Mouse (Mus musculus) embryonic facial prominence, embryonic 12.5 days (tissue): Measurements from ENCODE around the gene Phactr4. TPM values are rescaled to one million over a fixed set of nuclear protein-coding genes. Genes with fewer than 3 reads are reported as not detected.
A peak's percentile ranks its signal among the peaks of the same experiment; 100 is the strongest.

Experiments
- ATAC-seq: fragments of 200-750 bp; cut with Nextera tagmentation; 2 replicates; pipeline ENCODE4 v1.8.0; 2017; ENCODE audit not compliant: insufficient number of reproducible peaks, insufficient read depth, low FRiP score, low TSS enrichment
- H3K27ac ChIP-seq: fragments of 300-500 bp; sonication (generic); 2 replicates; pipeline ENCODE4 v1.5.1; 2016; ENCODE audit warnings: mild to moderate bottlenecking
- H3K27me3 ChIP-seq: fragments of 300-500 bp; sonication (generic); 2 replicates; pipeline ENCODE4 v1.6.1; 2016; ENCODE audit warnings: mild to moderate bottlenecking, moderate library complexity
- H3K36me3 ChIP-seq: fragments of 300-500 bp; sonication (generic); 2 replicates; pipeline ENCODE4 v1.6.1; 2016; ENCODE audit warnings: mild to moderate bottlenecking
- H3K4me1 ChIP-seq: fragments of 300-500 bp; sonication (generic); 2 replicates; pipeline ENCODE4 v1.6.1; 2016
- H3K4me2 ChIP-seq: fragments of 300-500 bp; sonication (generic); replicated peaks from 2 replicates; pipeline ENCODE4 v1.6.1; 2016; ENCODE audit warnings: mild to moderate bottlenecking, moderate library complexity
- H3K4me3 ChIP-seq: fragments of 300-500 bp; sonication (generic); 2 replicates; pipeline ENCODE4 v1.5.1; 2016; ENCODE audit warnings: mild to moderate bottlenecking
- H3K9ac ChIP-seq: fragments of 300-500 bp; sonication (generic); 2 replicates; pipeline ENCODE4 v1.6.1; 2016; ENCODE audit warnings: mild to moderate bottlenecking, moderate library complexity
- H3K9me3 ChIP-seq: fragments of 300-500 bp; sonication (generic); 2 replicates; pipeline ENCODE4 v1.6.1; 2016; ENCODE audit warnings: mild to moderate bottlenecking, moderate library complexity
- WGBS: fragments of 180-500 bp; shearing (Covaris S2); methylation state at CpG from one replicate; pipeline ENCODE4 v1.1.7; 2016; 5-methylcytosine and 5-hydroxymethylcytosine counted together
- microRNA-seq: library from miRNA; unstranded; fragments of <30 nt; microRNA quantifications from one replicate; pipeline ENCODE4, GENCODE M21; 2017
- polyA plus RNA-seq: library from polyadenylated mRNA; unstranded; fragments of >200 nt; fragmentation: Nextera tagmentation; extraction: Ambion mirVana; gene quantifications from 2 replicates; pipeline ENCODE4 v1.2.1, GENCODE M21; 2016

The Phactr4 gene
- polyA plus RNA-seq, 1 experiment from 2014 or later = 22.9 TPM

DNA sequence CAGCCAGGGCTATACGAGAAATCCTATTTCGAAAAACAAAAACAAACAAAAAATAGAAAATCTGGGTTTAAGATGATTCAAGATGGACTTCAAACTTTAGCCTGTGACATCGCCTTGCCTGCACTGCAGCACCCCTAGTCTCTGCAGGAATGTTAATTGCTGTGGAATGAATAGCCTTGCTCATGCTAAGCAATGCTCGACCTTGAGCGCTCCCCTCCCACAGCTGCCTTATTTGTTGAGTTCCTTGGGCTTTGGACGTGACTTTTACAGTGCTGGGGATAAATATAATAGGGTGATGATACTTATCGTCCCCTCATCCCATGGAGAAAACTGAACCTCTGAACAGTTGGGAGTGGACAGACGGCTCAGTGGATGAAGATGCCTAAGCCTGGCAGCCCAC is 106.6 kb downstream of the Phactr4 start:
- Histone ChIP-seq H3K9me3 (no peaks in the 10 kb centered on the region), H3K27me3 (no peaks in the 10 kb centered on the region), H3K27ac (no peak overlapping the region), H3K4me1 (no peaks in the 10 kb centered on the region), H3K4me3 (no peak overlapping the region), H3K36me3 (peaks cover 73% of the 10 kb centered on the region), H3K9ac (no peak overlapping the region), H3K4me2 (no peak overlapping the region)
- WGBS = 81% methylated on average over 8 of the region's 8 CpGs
- ATAC-seq = no peak

- Histone ChIP-seq H3K4me2 (no peak overlapping the region), H3K9me3 (no peaks in the 10 kb centered on the region), H3K9ac (no peak overlapping the region), H3K27ac (no peak overlapping the region), H3K36me3 (peaks cover 59% of the 10 kb centered on the region), H3K4me3 (no peak overlapping the region), H3K27me3 (no peaks in the 10 kb centered on the region), H3K4me1 (peaks cover 11% of the 10 kb centered on the region)
- ATAC-seq = no peak
- WGBS = 84% methylated on average over 5 of the region's 5 CpGs
Observed at GRCm38 (mm10) chr4:132312627-132313026, 109.7 kb downstream of the Phactr4 start.

- Histone ChIP-seq H3K4me1 (peaks cover 11% of the 10 kb centered on the region), H3K27me3 (no peaks in the 10 kb centered on the region), H3K4me3 (no peak overlapping the region), H3K4me2 (no peak overlapping the region), H3K9me3 (no peaks in the 10 kb centered on the region), H3K27ac (no peak overlapping the region), H3K9ac (no peak overlapping the region), H3K36me3 (peaks cover 52% of the 10 kb centered on the region)
- 47% methylated on average over 3 of the region's 3 CpGs for WGBS
- no peak for ATAC-seq
Observed at GRCm38 (mm10) chr4:132311801-132312200, 110.5 kb downstream of the Phactr4 start.

- H3K27me3 ChIP-seq = no peaks in the 10 kb centered on the region
- no peak overlapping the region for H3K4me3 ChIP-seq
- H3K4me2 ChIP-seq = no peak overlapping the region
- no peak overlapping the region for H3K27ac ChIP-seq
- H3K9ac ChIP-seq = no peak overlapping the region
- H3K9me3 ChIP-seq = no peaks in the 10 kb centered on the region
- ATAC-seq = no peak
- peaks cover 11% of the 10 kb centered on the region for H3K4me1 ChIP-seq
- peaks cover 47% of the 10 kb centered on the region for H3K36me3 ChIP-seq
- 37% methylated on average over 1 of the region's 1 CpGs for WGBS
Observed at GRCm38 (mm10) chr4:132311209-132311608, 111.1 kb downstream of the Phactr4 start.

- Histone ChIP-seq H3K27ac (peak overlapping the region; percentile 92), H3K36me3 (peaks cover 40% of the 10 kb centered on the region), H3K4me2 (peak overlapping the region; percentile 87), H3K9me3 (no peaks in the 10 kb centered on the region), H3K4me3 (peak overlapping the region; percentile 80), H3K9ac (peak overlapping the region; percentile 91), H3K4me1 (peaks cover 11% of the 10 kb centered on the region), H3K27me3 (no peaks in the 10 kb centered on the region)
- ATAC-seq = no peak
- 32% methylated on average over 10 of the region's 10 CpGs for WGBS
Observed at GRCm38 (mm10) chr4:132309849-132310472, 112.3 kb downstream of the Phactr4 start.

- Histone ChIP-seq H3K27me3 (no peaks in the 10 kb centered on the region), H3K4me3 (peak overlapping the region; percentile 80), H3K27ac (peak overlapping the region; percentile 92), H3K4me2 (peak overlapping the region; percentile 87), H3K9ac (peak overlapping the region; percentile 91), H3K9me3 (no peaks in the 10 kb centered on the region), H3K36me3 (peaks cover 40% of the 10 kb centered on the region), H3K4me1 (peaks cover 11% of the 10 kb centered on the region)
- no peak for ATAC-seq
- WGBS = under 1% methylated on average over 15 of the region's 15 CpGs
Observed at GRCm38 (mm10) chr4:132309140-132309848, 113.0 kb downstream of the Phactr4 start.

GRCm38 (mm10) chr4:132308437-132309139 is 113.7 kb downstream of the Phactr4 start:
- ATAC-seq = peak; percentile 82
- peak overlapping the region; percentile 80 for H3K4me3 ChIP-seq
- 1% methylated on average over 41 of the region's 41 CpGs for WGBS
- H3K27me3 ChIP-seq = no peaks in the 10 kb centered on the region
- no peaks in the 10 kb centered on the region for H3K9me3 ChIP-seq
- peak overlapping the region; percentile 87 for H3K4me2 ChIP-seq
- H3K36me3 ChIP-seq = peaks cover 32% of the 10 kb centered on the region
- peak overlapping the region; percentile 92 for H3K27ac ChIP-seq
- peaks cover 11% of the 10 kb centered on the region for H3K4me1 ChIP-seq
- peak overlapping the region; percentile 91 for H3K9ac ChIP-seq

GRCm38 (mm10) chr4:132306004-132306403 is 116.3 kb downstream of the Phactr4 start:
- Histone ChIP-seq H3K36me3 (peaks cover 17% of the 10 kb centered on the region), H3K4me3 (no peak overlapping the region), H3K9me3 (no peaks in the 10 kb centered on the region), H3K9ac (no peak overlapping the region), H3K4me1 (peaks cover 16% of the 10 kb centered on the region), H3K27ac (no peak overlapping the region), H3K4me2 (no peak overlapping the region), H3K27me3 (no peaks in the 10 kb centered on the region)
- no peak for ATAC-seq
- 81% methylated on average over 6 of the region's 6 CpGs for WGBS

Small RNAs within 50 kb of the gene (microRNA-seq; reads per million reads assigned to microRNA genes)
- gene Gm25707 = not detected

Other genes with a start within 250 kb of the Phactr4 start
- gene Ythdf2, start 210.2 kb downstream of the Phactr4 start, polyA plus RNA-seq = 131 and 140 TPM in 2 replicates
- 43.0 and 43.3 TPM in 2 replicates for gene Gmeb1, start 160.9 kb downstream of the Phactr4 start, polyA plus RNA-seq
- gene Taf12, start 148.1 kb downstream of the Phactr4 start, polyA plus RNA-seq = 51.7 and 54.3 TPM in 2 replicates
- gene Rab42, start 119.1 kb downstream of the Phactr4 start, polyA plus RNA-seq = 1.4 and 1.8 TPM in 2 replicates
- 80.1 and 80.5 TPM in 2 replicates for gene Trnau1ap, start 93.0 kb downstream of the Phactr4 start, polyA plus RNA-seq
- gene Rcc1, start 68.9 kb downstream of the Phactr4 start, polyA plus RNA-seq = 86.3 and 88.2 TPM in 2 replicates
- 29.1 and 32.1 TPM in 2 replicates for gene Med18, start 41.4 kb upstream of the Phactr4 start, polyA plus RNA-seq
- gene Sesn2, start 88.0 kb upstream of the Phactr4 start, polyA plus RNA-seq = 10.4 and 11.4 TPM in 2 replicates
- gene Atpif1, start 111.2 kb upstream of the Phactr4 start, polyA plus RNA-seq = 1,152 and 1,208 TPM in 2 replicates
- 169 and 182 TPM in 2 replicates for gene Dnajc8, start 113.1 kb upstream of the Phactr4 start, polyA plus RNA-seq
- gene Ptafr, start 141.6 kb upstream of the Phactr4 start, polyA plus RNA-seq = 0.59 and 0.64 TPM in 2 replicates
- 35.8 and 36.0 TPM in 2 replicates for gene Eya3, start 216.5 kb upstream of the Phactr4 start, polyA plus RNA-seq